In the genomic region with DNA sequence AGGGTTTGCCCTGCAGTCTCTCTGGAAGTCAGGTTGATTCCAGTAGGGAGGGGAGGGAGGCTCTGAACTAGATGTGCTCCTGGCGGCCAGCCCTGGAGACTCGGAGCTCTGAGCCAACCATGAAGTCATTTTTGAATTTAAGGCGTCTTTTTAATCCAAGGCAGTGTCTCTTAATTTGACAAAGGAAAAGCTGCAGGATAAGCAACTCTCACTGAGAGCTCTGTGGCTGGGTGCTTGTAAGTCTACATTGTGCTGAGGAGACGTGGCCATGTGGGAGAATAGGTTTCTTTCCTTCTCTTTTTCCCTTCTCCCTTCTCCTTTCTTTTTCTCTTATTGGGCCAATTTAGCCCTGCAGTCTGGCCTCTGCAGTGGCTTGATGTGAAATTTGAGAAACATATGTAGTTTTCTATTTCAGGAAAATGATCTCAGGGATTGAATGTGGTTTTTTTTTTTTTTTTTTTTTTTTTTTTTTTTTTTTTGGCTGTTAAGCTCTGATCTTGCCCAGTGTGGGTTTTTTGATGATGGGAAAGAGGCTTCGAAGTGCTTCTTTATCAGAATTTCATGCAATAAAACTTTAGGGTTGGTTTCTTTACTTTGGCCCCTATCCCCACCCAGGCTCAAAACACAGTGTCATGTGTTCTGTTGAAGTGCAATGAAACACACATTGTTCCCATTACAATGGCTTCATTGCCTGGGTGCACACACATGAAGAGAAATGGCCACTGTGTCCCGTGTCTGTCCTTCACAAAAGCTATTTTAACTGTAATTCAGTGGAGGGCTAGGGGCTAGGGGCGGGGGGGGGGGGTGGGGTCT, we compare ENCODE assay signal across 8 mouse cellular contexts.
DNase-seq lines count a peak whose midpoint lies in the region; ATAC-seq and TF ChIP-seq lines count a peak whose summit lies in the region.

No protein-coding gene starts in this region.

- H3K27me3 ChIP-seq in Patski = no peaks in the 10 kb centered on the region
- H3K27me3 ChIP-seq in intestine, embryonic 15.5 days (replicated peaks) = no peaks in the 10 kb centered on the region

- intact Hi-C loops in gastrocnemius, postnatal 14 days (cut with DNase I; ENCODE audit: low total_unique reads) = no loop called here
- intact Hi-C loops in left cerebral cortex, postnatal 36 days (cut with DNase I) = no loop called here

- ATAC-seq in Patski = no peak
- peak; percentile 80 for ATAC-seq in intestine, embryonic 15.5 days
- ATAC-seq in megakaryocyte, adult 5-6 weeks (ENCODE audit: poor library complexity, severe bottlenecking) = no peak

- no peak overlapping the region for H3K4me3 ChIP-seq in intestine, embryonic 15.5 days (replicated peaks)
- no peak overlapping the region for H3K4me3 ChIP-seq in olfactory bulb, adult 2 months (ENCODE audit: insufficient read depth, low read depth, low read length)

- H3K4me1 ChIP-seq in intestine, embryonic 15.5 days (replicated peaks) = peaks cover 11% of the 10 kb centered on the region
- no peaks in the 10 kb centered on the region for H3K4me1 ChIP-seq in olfactory bulb, adult 2 months (ENCODE audit: control insufficient read depth, insufficient read depth, low read length)

- DNase-seq in Patski (ENCODE audit: low read depth, low spot score) = peak; percentile 37
- DNase-seq in cerebellum, adult 18-20 months = peak; percentile 81 to 83
- DNase-seq in gastrocnemius, postnatal 14 days = peak; percentile 81
- peak; percentile 49 to 59 for DNase-seq in left cerebral cortex, postnatal 36 days (ENCODE audit: low spot score in 2 of 2)
- no peak for DNase-seq in liver

- no peak for TF ChIP-seq POLR2A in olfactory bulb, adult 2 months (IDR thresholded peaks at IDR 0.05; ENCODE audit: insufficient read depth, low read depth, low read length)

- POLR2A ChIA-PET in Patski (lab: Charles Lee) = interaction anchor here (1.0 kb wide), 1 partner anchor 12 kb away, joined by 3 read pairs; no protein-coding TSS in a partner anchor

- 26% methylated on average over 7 of the region's 7 CpGs for WGBS in intestine, embryonic 15.5 days
- WGBS in olfactory bulb, adult 2 months = 45% methylated on average over 7 of the region's 7 CpGs

- CTCF ChIA-PET in Patski (lab: Charles Lee) = no interaction called here

- H3K36me3 ChIP-seq in intestine, embryonic 15.5 days = no peaks in the 10 kb centered on the region

- no peaks in the 10 kb centered on the region for H3K9me3 ChIP-seq in intestine, embryonic 15.5 days

- H3K9ac ChIP-seq in intestine, embryonic 15.5 days = no peak overlapping the region

- no peak for TF ChIP-seq CTCF in Patski (IDR thresholded peaks at IDR 0.05)
- TF ChIP-seq CTCF in olfactory bulb, adult 2 months (IDR thresholded peaks at IDR 0.05; ENCODE audit: insufficient read depth, low read depth, low read length) = no peak

- in situ Hi-C loops in Patski (cut with MboI; ENCODE audit: low pct_unique_long_range_greater_than_20kb) = no loop called here

- no peak overlapping the region for H3K4me2 ChIP-seq in intestine, embryonic 15.5 days (replicated peaks)

- peak overlapping the region; percentile 74 for H3K27ac ChIP-seq in intestine, embryonic 15.5 days
- H3K27ac ChIP-seq in olfactory bulb, adult 2 months (ENCODE audit: insufficient read depth, low read depth, low read length) = peak overlapping the region; percentile 37; the same call in 1 of the 2 replicates
